Mouse (Mus musculus) forelimb bud, embryonic 11.5 days (tissue): ENCODE measurements around the gene Srm.

ENCODE experiments used
- DNase-seq: peaks from one replicate; pipeline ENCODE4 v3.0.0-alpha.2; 2012; ENCODE audit warnings: low read depth, low spot score

Srm gene

GRCm38 (mm10) chr4:148601871-148602270 lies 10.6 kb downstream of the Srm start:
- no peak for DNase-seq

- DNase-seq = no peak
Observed at GRCm38 (mm10) chr4:148602357-148603120, 11.2 kb downstream of the Srm start, which contains the start of gene Masp2. TSS of gene Masp2 (plus strand) at chr4:148602554.

DNA sequence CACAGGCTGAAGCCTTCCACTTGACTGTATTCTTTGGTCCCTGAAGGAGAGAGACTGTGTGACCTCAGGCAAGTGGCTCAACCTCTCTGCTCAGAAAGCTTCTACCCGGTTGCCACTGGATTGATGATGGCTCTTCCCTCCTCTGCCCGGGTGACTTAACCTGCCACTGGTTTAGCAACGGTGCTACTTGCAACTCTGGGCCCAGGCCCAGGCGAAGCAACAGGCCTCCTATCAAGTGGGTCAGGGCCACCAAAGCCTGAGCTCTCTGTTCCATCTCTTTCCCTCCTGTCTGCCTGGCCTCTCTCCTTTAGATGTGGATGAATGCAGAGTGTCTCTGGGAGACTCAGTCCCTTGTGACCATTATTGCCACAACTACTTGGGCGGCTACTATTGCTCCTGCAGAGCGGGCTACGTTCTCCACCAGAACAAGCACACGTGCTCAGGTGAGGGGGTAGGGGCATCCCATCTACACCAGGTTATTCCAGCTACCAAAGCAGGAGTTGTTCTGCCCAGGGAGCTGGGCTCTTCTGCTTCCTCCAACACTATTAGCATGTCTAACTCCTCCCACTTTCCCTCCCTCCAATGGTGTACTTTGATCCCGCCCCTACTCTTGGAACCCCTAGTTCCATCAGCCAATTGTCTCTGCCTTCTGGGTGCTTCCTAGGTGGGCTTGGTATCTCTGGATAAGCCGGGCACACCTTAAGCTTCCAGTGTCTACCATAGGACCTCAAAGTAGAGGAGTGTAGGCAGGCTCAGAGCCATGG lies 12.3 kb downstream of the Srm start:
- no peak for DNase-seq

DNA sequence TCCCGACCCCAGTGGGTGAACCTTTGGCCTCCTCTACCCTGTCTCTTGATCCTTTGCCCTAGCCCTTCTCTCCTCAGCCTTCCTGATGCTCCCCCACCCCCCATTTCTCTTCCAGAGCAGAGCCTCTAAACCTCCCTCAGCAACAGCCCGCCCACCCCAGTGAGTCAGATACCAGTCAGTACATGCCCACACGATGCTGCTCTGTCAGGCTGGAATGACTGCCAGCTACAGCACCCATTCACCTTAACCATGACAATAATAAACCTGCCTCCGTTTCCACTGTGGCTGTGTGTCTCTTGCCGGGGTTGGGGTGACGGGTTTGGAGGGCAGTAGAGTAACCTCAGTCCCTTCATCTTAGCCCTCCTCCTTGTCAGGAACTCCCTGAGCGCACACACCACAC lies 12.8 kb downstream of the Srm start:
- DNase-seq = no peak

- peak; percentile 62 for DNase-seq
Observed at GRCm38 (mm10) chr4:148604541-148605165, 13.3 kb downstream of the Srm start.

GRCm38 (mm10) chr4:148607758-148608157 lies 16.5 kb downstream of the Srm start:
- DNase-seq = peak; percentile 45

GRCm38 (mm10) chr4:148609805-148610204 lies 18.5 kb downstream of the Srm start:
- no peak for DNase-seq

DNA sequence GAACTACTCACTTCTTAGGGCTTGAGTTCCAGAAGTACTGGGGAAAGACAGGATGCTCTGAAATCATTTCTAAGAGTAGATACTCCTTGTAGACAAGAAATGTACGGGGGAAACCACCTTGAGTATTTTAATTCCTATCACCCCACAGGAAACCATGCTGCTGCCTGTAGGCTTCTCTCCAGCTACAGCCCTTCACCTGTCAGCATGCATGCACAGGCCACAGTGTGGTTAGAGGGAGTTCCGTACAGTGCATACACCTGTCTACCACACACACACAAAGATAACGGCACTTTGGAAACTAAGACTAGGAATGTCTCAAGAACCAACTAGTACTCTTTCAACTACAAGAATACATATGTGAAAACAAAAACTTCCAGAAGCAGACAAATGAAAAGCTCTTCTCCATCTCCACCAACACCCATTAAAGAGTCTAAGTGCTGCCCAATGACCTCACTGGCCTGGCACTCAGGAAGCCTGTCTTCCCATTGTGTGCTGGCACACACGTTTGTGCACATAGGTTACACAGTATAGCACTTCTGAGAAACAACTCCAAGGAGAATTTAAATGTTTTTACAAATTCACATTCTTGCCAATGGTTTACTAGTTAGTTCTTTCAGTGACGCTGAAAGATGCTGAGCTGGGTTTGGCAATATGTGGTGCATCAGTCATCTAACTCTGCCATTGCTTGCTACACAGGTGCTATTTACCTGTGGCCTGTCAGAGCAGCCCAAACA lies 19.5 kb downstream of the Srm start:
- DNase-seq = no peak

- no peak for DNase-seq
Observed at GRCm38 (mm10) chr4:148612557-148612956, 21.3 kb downstream of the Srm start.

DNA sequence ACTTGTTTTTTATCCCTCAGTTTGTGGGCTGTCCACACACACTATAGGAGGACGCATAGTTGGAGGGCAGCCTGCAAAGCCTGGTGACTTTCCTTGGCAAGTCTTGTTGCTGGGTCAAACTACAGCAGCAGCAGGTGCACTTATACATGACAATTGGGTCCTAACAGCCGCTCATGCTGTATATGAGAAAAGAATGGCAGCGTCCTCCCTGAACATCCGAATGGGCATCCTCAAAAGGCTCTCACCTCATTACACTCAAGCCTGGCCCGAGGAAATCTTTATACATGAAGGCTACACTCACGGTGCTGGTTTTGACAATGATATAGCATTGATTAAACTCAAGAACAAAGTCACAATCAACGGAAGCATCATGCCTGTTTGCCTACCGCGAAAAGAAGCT lies 22.4 kb downstream of the Srm start:
- no peak for DNase-seq

DNA sequence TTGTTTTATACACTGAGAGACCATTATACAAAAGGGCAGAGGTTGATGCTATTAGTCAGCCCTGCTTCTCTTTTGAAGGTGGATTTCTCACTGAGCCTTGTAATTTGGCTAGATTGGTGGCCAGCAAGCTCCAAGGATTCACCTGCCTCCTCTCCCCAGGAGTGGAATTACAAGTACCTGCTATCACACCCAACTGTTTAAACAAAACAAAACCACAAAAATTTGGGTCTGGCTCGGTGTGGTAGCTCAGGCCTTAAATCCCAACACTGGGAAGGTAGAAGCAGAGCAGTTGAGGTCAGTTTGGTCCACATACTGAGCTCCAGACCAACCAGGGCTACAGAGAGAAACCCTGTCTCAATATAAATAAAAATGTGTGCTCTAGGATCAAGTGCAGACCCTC lies 28.5 kb downstream of the Srm start:
- no peak for DNase-seq

DNA sequence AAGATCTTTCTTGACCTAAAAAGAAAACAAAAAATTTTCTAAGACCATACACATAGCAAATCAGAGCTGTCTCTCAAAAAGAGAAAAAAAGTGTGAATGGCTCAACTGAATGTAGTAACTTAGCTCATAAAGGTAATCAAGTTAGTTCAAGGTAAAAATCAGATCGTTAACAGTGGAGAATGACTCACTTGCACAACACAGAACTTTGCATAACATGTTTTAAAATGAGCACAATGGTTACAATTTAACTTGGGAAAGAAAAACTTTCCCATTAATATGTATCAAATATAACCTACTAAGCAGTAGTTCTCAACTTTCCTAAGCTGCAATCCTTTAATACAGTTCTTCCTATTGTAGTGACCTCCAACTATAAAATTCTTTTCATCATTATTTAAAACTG lies 29.4 kb downstream of the Srm start:
- no peak for DNase-seq

DNA sequence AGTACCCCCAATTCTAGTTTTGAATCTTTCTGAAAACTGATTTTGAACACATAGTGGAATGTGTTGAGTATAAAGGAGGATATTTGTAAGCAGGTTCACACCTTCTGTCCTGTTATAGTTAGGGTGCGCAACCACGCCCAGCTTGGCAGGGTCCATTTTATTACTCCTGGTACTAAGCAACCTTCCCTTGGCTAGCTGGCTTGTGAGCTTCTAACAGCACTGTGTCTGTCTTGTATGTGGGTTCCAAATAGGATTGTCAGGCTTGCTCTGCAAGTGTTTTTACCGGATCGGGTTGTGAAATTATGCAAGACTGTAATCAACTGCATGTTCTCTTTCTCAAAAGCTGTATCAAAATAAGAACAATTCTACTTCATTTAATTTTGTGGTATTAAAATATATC lies 31.2 kb downstream of the Srm start:
- no peak for DNase-seq

- DNase-seq = no peak
Observed at GRCm38 (mm10) chr4:148623609-148624008, 32.3 kb downstream of the Srm start.

DNA sequence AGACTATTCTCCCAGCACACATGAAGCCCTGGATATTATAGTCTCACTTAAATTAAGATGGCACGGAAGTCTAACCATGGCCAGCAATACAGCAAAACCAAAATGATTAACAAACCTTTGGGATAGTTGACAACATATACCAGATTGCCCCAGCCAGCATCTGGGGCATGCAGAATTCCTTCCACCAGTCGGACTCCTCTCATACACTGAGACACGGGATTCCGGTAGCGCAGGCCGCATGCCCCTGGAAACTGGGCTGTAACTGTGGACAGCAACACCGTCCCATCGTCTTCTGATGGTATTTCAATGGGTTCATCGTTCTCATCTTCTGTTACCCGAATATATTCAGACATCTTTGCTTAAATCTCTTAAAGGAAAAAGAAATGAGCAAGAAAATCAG lies 33.7 kb downstream of the Srm start:
- DNase-seq = no peak

DNA sequence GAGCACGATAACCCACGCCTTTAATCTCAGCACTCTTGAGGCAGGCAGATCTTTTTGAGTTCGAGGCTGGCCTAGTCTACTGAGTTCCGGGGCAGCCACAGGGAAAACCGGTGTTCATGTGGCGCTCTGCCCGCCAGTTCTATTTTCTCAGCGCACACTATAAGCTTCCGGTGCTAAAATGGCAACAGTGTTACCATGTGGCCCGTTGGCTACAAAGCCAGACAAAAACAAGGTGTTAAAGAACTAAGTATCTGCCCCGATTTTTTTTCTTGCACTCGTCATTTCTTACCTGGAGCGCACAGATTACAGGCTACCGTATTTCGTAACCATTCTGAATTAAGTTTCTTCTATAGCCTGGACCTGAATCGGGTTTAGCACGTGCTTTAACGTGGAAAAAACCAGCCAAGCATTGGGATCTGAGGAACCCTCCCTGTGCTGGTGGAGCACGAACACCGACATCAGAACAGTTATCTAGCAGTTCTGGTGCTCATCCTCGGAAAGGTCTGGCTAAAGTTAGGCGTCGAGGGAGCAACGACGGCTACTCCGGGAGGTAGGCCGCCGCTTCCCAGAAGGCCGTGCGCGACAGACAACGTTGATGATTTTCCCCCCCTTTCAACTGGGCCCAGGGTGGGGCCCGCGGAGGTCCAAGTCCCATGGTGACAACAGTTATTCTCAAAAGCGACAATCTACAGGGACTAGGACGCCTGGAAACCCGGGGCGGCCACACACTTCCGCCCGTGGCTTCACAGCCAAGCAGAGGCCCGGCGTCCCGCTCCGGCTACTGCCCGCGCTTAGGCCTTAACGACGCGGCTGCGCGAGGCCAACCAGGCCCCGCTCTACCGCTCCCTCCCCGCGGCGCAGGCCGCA lies 34.7 kb downstream of the Srm start:
- DNase-seq = peak; percentile 45

DNA sequence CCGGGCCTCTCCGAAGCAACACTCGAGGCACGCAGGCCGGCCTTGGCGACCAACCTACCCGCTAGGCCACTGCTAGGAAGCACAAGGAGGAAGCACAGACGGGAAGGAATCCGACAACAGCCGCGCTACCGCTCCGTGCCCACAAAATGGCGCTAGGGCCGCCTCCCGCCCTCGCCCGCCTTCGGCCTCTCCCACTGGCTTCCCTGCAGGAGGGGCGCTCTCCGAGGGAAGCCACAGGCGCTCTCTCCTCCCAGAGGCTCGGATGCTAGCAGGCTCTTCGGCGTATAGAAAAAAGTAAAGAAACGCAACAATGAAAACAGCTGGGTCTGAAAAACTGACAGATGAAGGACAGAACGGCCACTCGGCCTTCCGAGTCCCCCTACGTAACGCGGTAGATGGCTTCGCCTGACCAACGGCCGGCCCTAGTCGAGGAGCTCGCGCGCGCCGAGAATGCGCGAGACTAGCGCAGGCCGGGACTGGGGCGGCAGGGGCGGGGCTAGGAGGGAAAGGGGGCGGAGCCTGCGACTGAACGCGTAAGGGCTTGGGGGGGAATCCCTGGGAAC lies 35.4 kb downstream of the Srm start, which contains the start of gene Tardbp:
Gene Tardbp (minus strand): TSS at position 397 of the 563 bp plus-strand sequence.
- peak; percentile 94 for DNase-seq

- DNase-seq = no peak
Observed at GRCm38 (mm10) chr4:148627246-148627645, 35.9 kb downstream of the Srm start.

GRCm38 (mm10) chr4:148632013-148632692 lies 40.9 kb downstream of the Srm start:
- no peak for DNase-seq
